Mouse (Mus musculus): ENCODE results near the gene Sun2.

Sun2 gene

DNA sequence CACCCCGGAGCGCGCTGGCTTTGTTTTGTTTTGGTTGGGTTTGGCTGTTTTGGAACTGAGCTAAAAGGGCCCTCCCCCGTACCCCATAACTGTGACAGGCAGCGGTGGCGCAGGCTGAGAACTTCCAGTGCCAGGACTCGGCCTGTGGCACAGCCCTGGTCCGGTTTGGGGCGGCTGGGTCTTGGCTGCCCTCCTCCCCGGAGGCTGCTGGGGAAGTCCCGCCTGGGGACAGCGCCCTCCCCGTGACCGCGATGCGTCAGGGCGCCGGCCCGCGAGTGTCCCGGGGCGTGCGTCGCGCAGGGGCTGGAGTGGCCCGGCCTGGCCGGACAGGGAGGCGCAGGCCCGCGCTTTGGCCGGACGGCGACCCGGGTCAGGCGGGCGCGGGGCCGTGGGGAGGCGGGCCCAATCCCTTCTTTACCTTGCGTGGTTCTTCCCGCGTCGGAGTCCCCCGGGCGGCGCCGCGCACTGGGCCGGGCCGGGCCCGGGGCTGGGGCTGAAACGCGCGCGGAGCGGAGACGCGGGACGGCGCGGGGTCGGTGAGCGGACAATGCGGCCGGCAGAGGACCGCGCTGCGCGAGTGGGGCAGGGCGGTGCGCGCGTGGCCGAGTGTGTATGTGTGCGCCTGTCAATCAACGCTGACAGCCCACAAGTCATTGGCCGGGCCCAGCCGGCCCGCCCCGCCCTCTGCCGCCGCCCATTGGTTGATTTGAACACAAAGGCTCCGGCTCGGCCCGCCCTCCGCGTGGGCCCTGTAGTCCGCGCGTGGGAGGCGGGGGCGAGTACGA, at the start of gene Sun2:
Sun2 (minus strand) TSS at position 616 of the 785 bp plus-strand sequence.
- DNase-seq (ENCODE audit: low read depth, low spot score), result peak; percentile 71

DNA sequence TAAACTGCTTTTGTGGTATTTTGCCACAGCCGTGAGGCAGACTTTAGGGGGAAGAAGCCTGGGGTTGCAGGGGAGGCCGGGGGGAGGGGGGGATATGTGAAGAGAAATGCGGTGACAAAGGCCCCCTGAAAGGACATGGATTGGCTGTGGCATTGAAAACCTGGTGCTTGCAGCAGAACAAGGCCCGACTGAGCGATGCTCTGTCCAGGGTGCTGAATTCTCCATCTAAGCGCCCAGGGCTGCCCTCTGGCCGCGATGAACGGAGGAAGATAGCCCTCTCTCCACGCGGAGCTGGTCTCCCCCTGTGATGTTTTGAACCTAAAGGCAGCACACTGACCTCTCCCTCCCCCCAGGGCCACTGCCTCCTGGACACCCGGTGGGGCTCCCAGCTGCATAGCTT, 49.2 kb upstream of the Sun2 start:
- no peak for DNase-seq (ENCODE audit: low read depth, low spot score)

DNA sequence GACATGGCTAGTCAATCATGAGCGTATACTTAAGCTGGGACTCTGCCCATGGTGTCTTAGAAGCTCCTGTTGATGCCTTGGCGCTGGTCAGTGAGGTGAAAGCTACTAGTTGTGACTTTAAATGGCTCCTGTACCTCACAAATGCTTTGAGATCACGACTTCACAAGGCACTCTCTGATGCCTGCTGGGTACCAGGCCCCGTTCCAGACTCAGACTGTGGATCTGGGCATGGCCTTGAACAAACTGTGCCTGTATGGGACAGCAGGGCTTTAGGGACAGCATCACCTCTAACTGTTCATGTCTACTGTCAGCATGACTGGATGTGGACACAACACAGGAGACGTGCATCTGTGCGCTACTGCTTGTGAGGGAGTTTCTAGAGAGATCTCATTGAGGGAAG, 48.6 kb upstream of the Sun2 start:
- DNase-seq (ENCODE audit: low read depth, low spot score), result no peak

DNA sequence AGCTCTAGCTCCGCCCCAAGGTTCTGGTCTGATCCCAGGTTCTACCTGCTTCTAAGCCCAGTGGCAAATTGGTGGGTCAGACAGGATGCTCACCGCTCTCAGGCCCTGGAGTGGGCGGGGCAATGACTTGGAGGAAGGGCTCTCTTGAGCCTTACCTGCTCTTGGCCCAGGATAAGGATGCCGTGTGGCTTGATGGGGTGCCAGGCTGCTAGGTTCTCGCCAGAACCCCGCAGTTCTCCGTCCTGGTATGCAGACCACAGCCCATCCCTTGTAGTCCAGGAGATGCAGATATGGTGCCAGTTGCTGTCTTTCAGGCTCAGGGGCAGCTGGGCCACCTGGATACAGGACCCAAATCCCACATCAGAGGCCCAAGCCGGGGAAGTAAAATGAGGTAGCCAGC, 47.8 kb upstream of the Sun2 start:
- no peak for DNase-seq (ENCODE audit: low read depth, low spot score)

DNA sequence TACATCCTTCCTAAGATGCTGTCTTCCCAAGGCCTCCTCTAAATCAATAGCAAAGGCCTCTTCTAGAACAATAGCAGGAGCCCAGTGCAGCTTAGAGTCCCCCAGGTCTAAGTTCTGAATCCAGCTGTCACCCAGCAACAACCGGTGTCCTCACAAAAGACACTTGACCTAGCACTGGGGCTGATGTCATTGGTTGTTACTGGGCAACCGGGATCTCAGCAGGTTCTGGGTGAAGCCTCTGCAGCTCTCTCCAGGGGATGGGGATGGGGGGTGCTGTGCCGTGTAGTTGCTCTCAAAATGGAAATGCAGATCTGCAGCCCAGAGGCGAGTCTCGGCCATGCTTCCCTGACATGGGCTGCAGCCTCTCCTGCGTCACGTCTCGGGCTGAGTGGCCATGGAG, 45.5 kb upstream of the Sun2 start:
- DNase-seq (ENCODE audit: low read depth, low spot score), result no peak

DNA sequence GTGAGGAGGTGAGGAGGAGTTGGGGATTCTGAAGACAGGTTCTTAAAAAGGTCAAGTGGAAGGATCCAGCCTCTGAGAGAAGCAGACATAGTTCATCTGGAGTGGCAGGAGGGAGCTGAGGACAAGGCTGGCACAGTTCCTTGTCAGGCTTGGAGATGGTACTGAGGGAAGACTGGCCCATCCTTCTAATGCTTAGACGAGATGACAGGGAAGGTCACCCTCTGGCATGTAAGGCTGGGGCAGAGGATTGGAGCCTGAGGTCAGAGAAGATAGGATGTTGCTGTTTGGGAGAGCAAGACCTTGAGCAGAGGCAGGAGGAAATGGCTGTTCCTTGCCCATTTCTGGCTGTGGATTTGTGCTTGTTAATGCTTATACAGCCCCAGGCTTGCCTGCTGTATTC, 42.7 kb upstream of the Sun2 start:
- DNase-seq (ENCODE audit: low read depth, low spot score), result no peak

DNA sequence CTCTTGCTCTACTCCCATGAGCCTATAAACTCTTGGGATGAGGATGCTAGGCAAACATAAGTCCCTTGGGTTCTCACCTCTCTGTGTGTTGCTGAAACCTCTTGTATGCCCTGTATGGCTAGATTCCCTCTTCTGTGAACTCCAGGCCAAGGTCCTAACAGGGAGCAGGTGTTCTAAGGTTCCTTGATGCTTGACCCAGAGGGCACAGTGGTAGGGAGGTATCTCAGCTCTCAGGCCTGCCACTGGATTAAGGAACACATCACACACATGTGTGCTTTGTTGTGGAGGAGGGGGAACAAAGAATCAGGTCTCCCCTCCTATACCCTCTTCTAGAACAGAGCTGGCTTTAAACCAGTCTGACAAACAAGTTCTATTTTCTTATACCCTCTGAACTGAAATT, 35.4 kb upstream of the Sun2 start, which contains the start of gene Dnal4:
Dnal4 (minus strand) TSS at position 101 of the 400 bp plus-strand sequence.
- DNase-seq (ENCODE audit: low read depth, low spot score), result no peak

DNA sequence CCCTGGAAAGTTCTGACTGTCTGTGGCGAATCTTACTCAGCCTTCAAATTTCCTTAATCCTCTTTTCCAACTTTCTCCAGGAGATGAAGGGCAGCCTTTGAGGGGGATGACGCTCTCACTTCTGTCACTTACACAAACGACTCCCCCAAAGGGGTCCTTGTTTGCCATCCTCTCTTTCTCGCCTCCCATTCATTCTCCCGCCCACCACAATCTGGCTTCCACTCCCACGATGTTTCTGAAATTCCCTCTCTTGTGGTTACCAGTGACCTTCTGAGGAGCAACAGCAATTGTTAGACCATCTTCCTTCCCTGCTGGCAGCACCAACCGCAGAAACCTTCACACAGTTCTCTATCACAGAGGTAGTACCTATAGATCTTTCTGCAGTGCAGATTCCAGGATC, 33.3 kb upstream of the Sun2 start:
- no peak for DNase-seq (ENCODE audit: low read depth, low spot score)

DNA sequence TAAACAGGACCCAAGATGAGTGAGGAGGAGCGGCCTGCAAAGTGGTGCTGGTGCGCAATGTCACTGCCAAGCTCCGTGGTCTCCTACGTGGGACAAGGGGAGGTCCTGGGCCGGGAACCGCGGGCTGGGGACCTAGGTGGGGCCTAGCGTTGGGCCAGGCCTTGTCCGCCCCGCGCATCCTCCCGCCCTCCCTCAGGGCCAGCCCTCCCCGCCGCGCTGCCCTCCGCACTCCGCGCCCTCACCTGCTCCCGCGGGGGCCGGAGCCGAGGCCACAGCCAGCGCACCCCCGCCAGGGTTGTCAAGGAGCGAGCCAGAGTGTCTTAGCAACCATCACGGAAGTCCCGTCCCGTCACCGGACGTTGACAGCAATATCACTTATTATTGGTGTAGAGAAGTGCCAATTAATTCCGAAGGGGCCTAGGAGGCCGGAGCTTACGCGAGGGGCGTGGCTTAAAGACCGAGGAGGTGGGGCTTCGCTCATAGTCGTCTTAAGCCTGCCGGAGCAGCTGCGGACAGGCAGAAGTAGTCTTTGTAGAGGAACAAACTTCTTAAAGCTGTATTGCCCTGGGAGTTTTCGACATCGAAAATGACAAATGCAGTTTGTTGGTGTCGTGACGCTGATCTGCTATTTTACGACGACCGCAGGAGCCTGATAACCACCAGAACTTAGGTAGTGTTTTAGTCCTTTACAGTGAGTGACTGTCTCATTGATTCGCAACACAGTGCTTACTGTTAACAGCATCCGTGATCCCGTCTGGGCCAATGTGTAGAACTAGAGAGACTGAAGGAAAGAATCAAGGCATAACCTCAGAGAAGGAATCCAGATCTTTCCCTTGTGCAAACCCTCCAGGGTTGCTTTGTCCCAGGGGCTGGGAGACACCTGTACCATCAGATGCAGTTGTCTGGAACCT, 32.0 kb upstream of the Sun2 start:
- DNase-seq (ENCODE audit: low read depth, low spot score), result peak; percentile 96

DNA sequence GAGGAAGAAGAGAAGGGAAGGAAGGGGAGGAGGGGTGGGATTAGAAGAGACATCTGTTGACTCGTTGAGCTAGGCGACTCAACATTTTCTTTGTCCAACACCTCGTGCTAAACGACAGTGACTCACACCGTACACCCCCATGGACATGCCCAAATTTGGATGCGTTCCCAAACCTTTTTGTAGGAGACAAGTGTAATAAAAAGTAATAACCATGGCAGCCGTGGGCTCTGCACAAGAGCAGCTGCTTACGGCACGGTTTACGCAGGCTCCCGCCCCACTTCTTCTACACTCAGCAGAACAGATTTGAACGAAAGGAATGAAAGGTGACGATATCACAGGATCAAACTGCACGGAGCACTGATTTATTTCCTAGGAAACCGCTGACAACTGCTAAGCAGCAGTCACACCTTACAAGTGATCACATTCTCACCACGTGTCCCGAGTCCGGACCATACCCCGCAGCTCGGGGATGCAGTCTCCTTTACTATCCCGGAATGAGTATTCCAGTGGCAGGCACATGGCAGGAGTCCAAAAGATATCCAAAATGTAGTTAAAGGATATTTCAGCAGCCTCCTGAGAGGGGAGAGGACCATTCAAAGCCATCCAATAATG, 28.4 kb upstream of the Sun2 start:
- no peak for DNase-seq (ENCODE audit: low read depth, low spot score)

DNA sequence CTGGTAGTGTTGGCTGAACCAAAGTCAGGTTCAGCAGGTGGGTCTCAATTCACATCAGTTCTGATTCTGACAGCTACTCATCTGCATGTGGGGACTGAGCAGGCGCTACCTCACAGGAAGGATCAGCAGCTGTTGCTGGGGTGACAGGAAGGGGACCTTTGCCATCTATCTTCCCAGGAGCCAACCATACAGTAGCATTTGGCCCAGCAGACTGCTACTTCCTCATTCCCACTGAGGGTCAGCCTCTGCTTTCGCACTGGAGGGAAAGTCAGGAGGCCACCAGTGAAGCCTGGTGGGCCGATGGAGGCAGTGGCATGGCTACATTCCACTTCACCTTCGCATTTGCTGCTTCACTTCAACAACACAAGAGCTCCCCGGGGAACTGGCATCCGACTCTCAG, 26.0 kb upstream of the Sun2 start:
- no peak for DNase-seq (ENCODE audit: low read depth, low spot score)

DNA sequence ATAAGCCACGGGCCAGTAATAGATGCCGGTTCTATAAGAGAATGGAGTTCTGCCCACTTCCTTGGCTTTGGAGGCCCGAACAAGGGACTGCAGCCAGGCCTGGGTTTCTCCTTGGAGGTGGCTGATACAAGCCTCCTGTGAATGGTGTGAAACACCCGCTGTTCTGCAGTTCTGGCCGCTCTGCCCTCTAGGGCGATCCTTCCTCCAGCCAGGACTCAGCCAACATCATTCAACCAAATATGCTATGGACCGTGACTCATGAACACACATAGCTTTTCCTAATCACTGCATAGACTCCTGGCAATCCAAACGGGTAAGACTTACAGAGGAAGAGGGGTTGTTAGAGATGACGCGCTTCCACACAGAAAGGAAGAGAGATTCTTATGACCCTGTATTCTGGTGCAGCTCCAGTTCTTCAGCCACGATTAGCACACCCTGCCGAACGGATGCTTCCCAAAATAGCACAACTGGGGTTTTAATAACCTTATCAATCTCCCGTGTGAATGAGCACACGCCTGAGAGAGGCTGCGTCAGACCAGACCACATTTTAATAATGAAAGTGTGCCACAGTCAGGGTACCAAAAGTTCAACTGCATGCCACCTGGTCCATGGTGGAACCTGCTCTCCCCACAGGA, 25.1 kb upstream of the Sun2 start:
- DNase-seq (ENCODE audit: low read depth, low spot score), result no peak

DNA sequence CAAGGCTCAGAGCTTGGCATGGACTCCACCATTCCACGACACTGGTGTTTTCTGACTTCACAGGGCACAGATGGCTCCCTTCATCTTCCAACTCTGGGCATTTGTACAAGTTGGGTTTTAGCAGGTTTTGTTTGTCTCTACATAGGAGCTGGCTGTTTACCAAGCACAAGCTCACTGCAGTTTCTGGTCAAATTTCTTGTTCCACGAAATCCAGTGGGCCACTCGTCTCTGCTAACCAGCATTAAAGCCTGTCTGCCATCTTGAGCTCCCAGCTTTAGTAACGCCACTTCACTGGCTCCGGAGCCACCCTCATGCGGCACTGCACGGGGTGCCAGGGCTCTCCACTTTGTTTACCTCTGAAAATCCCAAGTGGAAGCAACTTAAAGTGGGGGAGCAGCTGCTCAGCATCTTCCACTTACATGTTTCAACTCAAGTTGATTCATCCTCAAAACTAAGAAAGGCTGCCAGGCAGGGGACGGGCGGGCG, 24.3 kb upstream of the Sun2 start:
- no peak for DNase-seq (ENCODE audit: low read depth, low spot score)

DNA sequence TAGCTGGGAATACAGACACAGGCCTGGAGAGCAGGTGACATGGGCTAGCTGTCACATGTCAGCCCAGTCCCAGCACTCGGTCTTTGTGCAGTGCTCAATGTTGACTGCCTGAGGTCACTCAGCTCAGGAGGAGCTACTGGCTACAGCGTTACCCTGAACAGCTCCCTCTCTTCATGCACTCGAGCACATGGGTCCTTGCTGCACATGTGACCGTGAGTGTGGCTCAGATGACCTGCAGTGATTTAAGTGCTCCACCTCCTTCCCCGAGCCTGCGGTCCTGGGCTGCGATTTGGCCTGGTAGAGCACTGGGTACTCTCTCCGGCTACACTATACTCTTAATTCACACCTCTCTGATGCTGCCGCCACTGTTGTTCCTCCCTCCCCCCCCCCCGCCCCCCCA, 23.8 kb upstream of the Sun2 start:
- DNase-seq (ENCODE audit: low read depth, low spot score), result no peak

DNA sequence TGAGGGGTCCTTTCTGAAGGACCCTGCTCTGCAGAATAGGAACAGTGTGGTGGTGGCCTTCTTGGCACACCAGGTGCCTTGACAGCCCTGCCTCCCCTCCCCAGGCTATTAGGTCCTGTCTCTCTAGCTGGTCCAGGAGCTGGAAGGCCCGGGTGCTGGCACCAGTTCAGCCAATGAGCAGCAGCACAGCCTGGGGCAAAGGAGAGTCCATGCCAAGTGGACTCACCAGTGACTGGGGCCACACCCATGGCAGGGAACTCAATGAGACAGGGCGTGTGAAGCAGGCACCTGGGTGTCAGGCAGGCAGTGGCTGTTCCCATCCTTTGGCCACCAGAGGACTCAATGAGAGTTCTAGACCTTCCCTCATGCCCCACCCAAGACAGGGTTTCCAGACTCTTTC, 23.0 kb upstream of the Sun2 start:
- no peak for DNase-seq (ENCODE audit: low read depth, low spot score)

DNA sequence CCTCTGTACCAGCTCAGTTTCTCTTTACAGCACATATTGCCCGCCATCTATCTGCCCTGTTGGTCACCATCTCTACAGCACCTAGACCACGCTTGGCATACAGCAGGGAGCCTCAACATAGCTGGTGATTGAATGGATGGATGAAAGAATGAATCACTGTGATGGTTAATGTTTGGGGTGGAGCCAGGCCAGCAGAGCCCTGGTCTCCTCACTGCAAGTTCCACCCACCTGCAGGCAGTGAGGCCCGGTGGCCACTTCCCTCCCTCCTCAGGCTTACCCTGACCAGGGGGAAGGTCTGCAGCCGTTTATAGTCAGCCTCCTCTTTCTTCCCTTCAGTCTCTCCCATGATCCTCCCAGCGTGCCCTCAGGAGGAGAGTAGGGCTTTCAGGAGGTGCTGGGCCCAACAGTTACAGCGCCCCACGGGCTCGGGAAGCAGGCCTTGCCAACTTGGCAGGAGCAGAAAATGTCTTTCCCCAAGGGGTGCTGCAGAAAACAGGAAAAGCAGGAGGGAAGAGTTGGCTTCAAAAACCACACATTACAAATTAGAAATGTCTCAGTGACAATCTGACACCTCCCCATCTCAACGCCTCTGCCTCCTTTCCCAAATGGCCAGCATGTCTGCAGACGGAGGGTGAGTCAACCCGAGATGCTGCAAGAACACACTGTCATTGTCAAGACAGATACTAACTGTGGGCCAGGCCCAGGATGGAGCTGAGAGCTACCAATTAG, 22.4 kb upstream of the Sun2 start:
- DNase-seq (ENCODE audit: low read depth, low spot score), result no peak

DNA sequence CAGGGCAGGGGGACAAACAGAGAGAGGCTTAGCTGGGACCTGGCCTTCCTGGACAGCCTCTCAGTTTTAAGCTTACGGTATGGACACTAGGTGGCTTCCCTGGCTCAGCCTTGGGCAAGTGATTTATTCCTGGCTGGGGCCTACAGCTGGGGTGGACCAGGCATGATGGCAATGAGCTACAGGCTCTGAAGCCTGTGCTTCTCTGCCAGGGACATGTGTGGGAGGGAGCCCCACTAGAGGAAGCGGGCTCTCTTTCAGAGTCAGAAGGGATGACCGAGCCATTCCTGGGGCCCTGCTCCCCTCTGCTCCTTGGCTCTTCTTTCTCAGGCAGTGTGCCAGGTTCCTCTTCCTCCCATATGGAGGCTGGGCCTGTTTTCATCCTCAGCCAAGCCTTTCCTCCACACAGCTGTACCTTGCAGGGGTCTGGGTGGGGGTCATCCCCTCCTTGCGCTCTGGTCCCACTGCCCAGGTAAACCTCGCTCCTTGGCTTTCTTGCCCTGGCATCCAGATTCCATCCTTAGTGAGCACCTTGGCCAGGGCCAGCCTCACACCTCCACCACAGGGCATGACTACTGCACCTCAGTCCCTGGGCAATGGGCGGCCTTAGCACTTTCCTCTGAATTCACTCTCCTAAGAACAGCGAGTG, 21.4 kb upstream of the Sun2 start:
- no peak for DNase-seq (ENCODE audit: low read depth, low spot score)

DNA sequence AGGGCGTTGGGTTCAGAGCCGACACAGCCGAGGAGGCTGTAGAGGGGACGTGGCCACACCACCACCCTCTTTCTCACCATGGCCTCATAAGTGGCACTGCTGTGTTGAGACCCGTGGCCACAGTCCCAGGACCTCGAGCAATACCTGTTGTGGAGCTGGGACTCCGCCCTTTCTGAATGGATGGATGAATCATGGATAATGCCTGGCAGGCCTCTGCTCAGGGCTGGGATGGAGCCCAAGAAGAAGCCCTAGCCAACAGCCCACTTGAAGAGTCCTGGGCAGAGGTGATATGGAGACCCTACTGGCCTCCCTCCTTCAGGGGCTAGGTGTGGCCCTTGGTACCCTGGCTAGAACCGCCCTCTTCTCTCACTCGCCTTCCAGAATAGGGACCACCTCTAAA, 20.7 kb upstream of the Sun2 start:
- DNase-seq (ENCODE audit: low read depth, low spot score), result no peak

DNA sequence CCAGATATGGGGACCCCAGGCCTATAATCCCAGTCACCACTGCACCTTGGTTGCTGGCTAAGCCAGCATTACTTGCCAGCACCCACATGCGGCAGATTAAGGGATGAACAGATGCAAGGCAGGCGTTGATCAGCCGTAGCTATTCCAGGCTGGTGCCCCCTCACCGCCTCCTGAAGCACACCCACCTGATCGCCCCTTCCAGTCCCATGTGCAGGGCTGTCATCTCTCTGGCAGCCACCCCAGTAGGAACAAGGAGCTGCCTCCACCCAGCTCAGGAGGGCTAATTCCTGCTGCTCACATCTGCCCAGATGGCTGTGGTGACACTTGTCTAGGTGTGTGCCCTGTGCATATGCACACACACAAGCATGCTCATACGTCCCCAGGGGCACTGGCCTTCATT, 18.6 kb upstream of the Sun2 start:
- DNase-seq (ENCODE audit: low read depth, low spot score), result no peak

DNA sequence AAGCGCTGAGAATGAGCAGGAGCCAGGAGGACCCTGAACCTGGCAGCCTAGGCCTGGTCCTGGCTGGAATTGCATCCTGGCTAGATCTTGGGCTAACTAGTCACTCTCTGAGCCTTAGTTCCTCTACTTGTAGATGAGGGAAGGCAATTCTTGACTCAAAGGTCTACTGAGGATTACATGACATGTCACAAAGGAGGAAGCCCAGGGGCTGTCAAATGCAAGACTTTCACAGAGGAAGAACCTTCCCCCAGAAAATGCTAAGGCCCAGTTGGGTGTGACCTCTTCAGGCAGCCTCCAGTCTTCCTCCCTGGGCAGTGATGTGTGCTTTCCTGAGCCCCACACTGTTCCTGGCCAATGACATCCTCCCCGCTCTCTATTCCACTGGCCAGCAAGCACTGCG, 14.8 kb upstream of the Sun2 start:
- DNase-seq (ENCODE audit: low read depth, low spot score), result no peak
